9 mouse cellular contexts compared by ENCODE assay signal in the genomic region with DNA sequence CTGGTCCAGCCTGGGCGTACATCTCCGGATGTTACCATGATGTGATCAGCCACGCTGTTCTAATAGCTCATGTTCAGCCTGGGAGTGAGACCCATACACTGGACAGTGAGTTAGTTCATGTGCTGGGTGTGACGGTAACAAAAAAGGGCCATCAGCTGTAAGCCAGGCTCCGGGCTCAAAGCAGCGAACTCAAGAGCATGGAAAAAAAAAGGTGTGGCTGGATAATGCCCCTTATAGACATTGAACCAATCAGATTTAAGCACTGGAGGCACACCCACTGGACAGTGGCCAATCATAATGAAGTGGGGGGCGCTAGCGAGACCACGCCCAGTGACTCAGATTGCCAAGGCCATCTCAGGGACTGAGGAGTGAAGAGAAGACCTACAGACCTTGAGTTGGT. TPM values are rescaled to one million over a fixed set of nuclear protein-coding genes. Genes with fewer than 3 reads are reported as not detected.
DNase-seq lines count a peak whose midpoint lies in the region; ATAC-seq and TF ChIP-seq lines count a peak whose summit lies in the region.
"Had no signal": no experiment of that assay in that cellular context is flagged by ENCODE, and none has a peak within 500 bp of the region (broad histone marks: within the 10 kb centered on the region; RNA-seq: fewer than 3 reads in every experiment).

2200002J24Rik (plus strand) TSS at position 338 of the 400 bp plus-strand sequence.

- H3K36me3 ChIP-seq in lung, embryonic 16.5 days (ENCODE audit: control insufficient read depth, insufficient read depth, low read length) = no peaks in the 10 kb centered on the region
- no peaks in the 10 kb centered on the region for H3K36me3 ChIP-seq in intestine, embryonic 15.5 days
- H3K36me3 ChIP-seq in stomach, postnatal 0 days (ENCODE audit: control insufficient read depth, insufficient read depth, low read length) = no peaks in the 10 kb centered on the region
- H3K36me3 ChIP-seq: heart, embryonic 13.5 days had no signal

- H3K9me3 ChIP-seq in lung, embryonic 16.5 days (ENCODE audit: control insufficient read depth, low read length) = no peaks in the 10 kb centered on the region
- no peaks in the 10 kb centered on the region for H3K9me3 ChIP-seq in intestine, embryonic 15.5 days
- H3K9me3 ChIP-seq in stomach, postnatal 0 days (ENCODE audit: control insufficient read depth, low read length) = no peaks in the 10 kb centered on the region
- H3K9me3 ChIP-seq: heart, embryonic 13.5 days had no signal

- H3K4me3 ChIP-seq in lung, embryonic 16.5 days (ENCODE audit: low read length) = no peak within 1 kb of the TSS
- H3K4me3 ChIP-seq in intestine, embryonic 15.5 days (replicated peaks) = no peak within 1 kb of the TSS
- H3K4me3 ChIP-seq in stomach, postnatal 0 days (ENCODE audit: low read depth, low read length) = no peak within 1 kb of the TSS
- H3K4me3 ChIP-seq: heart, embryonic 13.5 days had no signal

- H3K27me3 ChIP-seq in lung, embryonic 16.5 days (ENCODE audit: control insufficient read depth, insufficient read depth, low read depth, low read length) = no peaks in the 10 kb centered on the region
- no peaks in the 10 kb centered on the region for H3K27me3 ChIP-seq in intestine, embryonic 15.5 days (replicated peaks)
- H3K27me3 ChIP-seq in stomach, postnatal 0 days (ENCODE audit: control insufficient read depth, insufficient read depth, low read length) = no peaks in the 10 kb centered on the region
- H3K27me3 ChIP-seq: heart, embryonic 13.5 days had no signal

- TF ChIP-seq CTCF in stomach, postnatal 0 days (IDR thresholded peaks at IDR 0.05; ENCODE audit: low read depth) = no peak; the same call in 1 of the 2 replicates

- peak; percentile 31; the same call in 1 of the 2 replicates for ATAC-seq in lung, embryonic 16.5 days (ENCODE audit: low read depth)
- ATAC-seq in intestine, embryonic 15.5 days = peak; percentile 93
- ATAC-seq in stomach, postnatal 0 days (ENCODE audit: low FRiP score, low TSS enrichment) = peak; percentile 71

- peaks cover 10% of the 10 kb centered on the region for H3K4me1 ChIP-seq in lung, embryonic 16.5 days (replicated peaks; ENCODE audit: control insufficient read depth, insufficient read depth, low read length)
- peaks cover 9% of the 10 kb centered on the region; the same call in 1 of the 2 replicates for H3K4me1 ChIP-seq in intestine, embryonic 15.5 days (replicated peaks)
- H3K4me1 ChIP-seq in stomach, postnatal 0 days (replicated peaks; ENCODE audit: control insufficient read depth, insufficient read depth) = no peaks in the 10 kb centered on the region

- H3K9ac ChIP-seq in lung, embryonic 16.5 days (ENCODE audit: low read length) = no peak within 1 kb of the TSS
- H3K9ac ChIP-seq in intestine, embryonic 15.5 days = no peak within 1 kb of the TSS
- H3K9ac ChIP-seq in stomach, postnatal 0 days (ENCODE audit: low read length) = no peak within 1 kb of the TSS
- H3K9ac ChIP-seq: heart, embryonic 13.5 days had no signal

- 39% methylated on average over 9 of the region's 9 CpGs for WGBS in lung, embryonic 16.5 days
- 34% methylated on average over 9 of the region's 9 CpGs for WGBS in intestine, embryonic 15.5 days
- 37% methylated on average over 9 of the region's 9 CpGs for WGBS in stomach, postnatal 0 days

- H3K27ac ChIP-seq in lung, embryonic 16.5 days (ENCODE audit: low read length) = peak within 1 kb of the TSS; percentile 31; the same call in 1 of the 2 replicates
- H3K27ac ChIP-seq in intestine, embryonic 15.5 days = no peak within 1 kb of the TSS
- 0 out of 2 replicates have a peak within 1 kb of the TSS, but pooled peaks have one; percentile 49 for H3K27ac ChIP-seq in stomach, postnatal 0 days (replicated peaks)
- H3K27ac ChIP-seq: heart, embryonic 13.5 days had no signal

- DNase-seq in lung, postnatal 25 days (ENCODE audit: low spot score) = no peak
- peak; percentile 89 for DNase-seq in adrenal gland, adult 2 months
- peak; percentile 84 for DNase-seq in stomach, postnatal 0 days (ENCODE audit: low spot score)
- DNase-seq in gastrocnemius, postnatal 4 days (ENCODE audit: low spot score in 2 of 2) = no peak
- DNase-seq in left cerebral cortex, postnatal 10 days (ENCODE audit: extremely low spot score in 1 of 2, low spot score in 2 of 2) = no peak
- no peak for DNase-seq in cerebellum, adult 18-20 months

- H3K4me2 ChIP-seq in lung, embryonic 16.5 days (ENCODE audit: low read depth, low read length) = no peak within 1 kb of the TSS
- H3K4me2 ChIP-seq in intestine, embryonic 15.5 days (replicated peaks) = no peak within 1 kb of the TSS
- H3K4me2 ChIP-seq in stomach, postnatal 0 days (replicated peaks; ENCODE audit: low read depth) = no peak within 1 kb of the TSS
- H3K4me2 ChIP-seq: heart, embryonic 13.5 days had no signal

- no peak for TF ChIP-seq EP300 in stomach, postnatal 0 days (optimal IDR thresholded peaks at IDR 0.05)

- intact Hi-C loops in left cerebral cortex, postnatal 10 days (cut with DNase I) = no loop called here

RNA-seq across cellular contexts. Expression of gene 2200002J24Rik, which starts in this region (rescaled TPM):
- 0.75 and 1.4 TPM in 2 replicates for polyA plus RNA-seq in lung, embryonic 16.5 days (2015; fragmentation: Nextera tagmentation; extraction: Ambion mirVana)
- total RNA-seq in adrenal gland, adult 2 months (2021) = 1 to 10 TPM; 3.5 to 5.7 TPM
- 12.5 and 12.7 TPM in 2 replicates for polyA plus RNA-seq in adrenal gland, adult 2 months (2012; rRNA removed)
- 3.2 and 4.7 TPM in 2 replicates for polyA plus RNA-seq in intestine, embryonic 15.5 days (2015; fragmentation: Nextera tagmentation; extraction: Ambion mirVana)
- 54.4 and 61.2 TPM in 2 replicates for polyA plus RNA-seq in stomach, postnatal 0 days (2015; fragmentation: Nextera tagmentation; extraction: Ambion mirVana)
- not detected for total RNA-seq in gastrocnemius, postnatal 4 days (2021)
- total RNA-seq in left cerebral cortex, postnatal 10 days (2021) = not detected

Comparison
In these comparisons a context has a peak if more than half of its experiments do, and no peak if none do; other contexts are left out.
1. ATAC-seq: peak in every context shown above with its lines; median percentile 93 in intestine, embryonic 15.5 days; 71 in stomach, postnatal 0 days; 31 in lung, embryonic 16.5 days.
2. DNase-seq: peak in adrenal gland, adult 2 months (single experiment) and stomach, postnatal 0 days (single experiment); none in lung, postnatal 25 days (single experiment), gastrocnemius, postnatal 4 days (0 of 2), left cerebral cortex, postnatal 10 days (0 of 2) and cerebellum, adult 18-20 months (0 of 2).